Mouse (Mus musculus): ENCODE data around the gene Bdnf. TPM values are rescaled to one million over a fixed set of nuclear protein-coding genes. Genes with fewer than 3 reads are reported as not detected.

Bdnf gene
- polyA plus RNA-seq (2012): 0.01 TPM in 1 of 2 replicates, not detected in the other

GRCm38 (mm10) chr2:109674532-109674931 lies at the start of gene Bdnf:
Gene Bdnf (plus strand): TSS chr2:109674700.
- no peaks in the 10 kb centered on the region for H3K4me1 ChIP-seq (ENCODE audit: control insufficient read depth)
- no peak within 1 kb of the TSS for H3K4me3 ChIP-seq (replicated peaks)
- no peaks in the 10 kb centered on the region for H3K9me3 ChIP-seq (ENCODE audit: control insufficient read depth, low read length)
- TF ChIP-seq TAL1 (IDR thresholded peaks at IDR 0.05; ENCODE audit: low read length) (no peak), GATA1 (IDR thresholded peaks at IDR 0.05; ENCODE audit: low read length) (no peak)
- H3K36me3 ChIP-seq (ENCODE audit: control insufficient read depth): no peaks in the 10 kb centered on the region
- H3K27me3 ChIP-seq (ENCODE audit: control insufficient read depth): peaks cover 56% of the 10 kb centered on the region

GRCm38 (mm10) chr2:109626864-109627263 lies 47.6 kb upstream of the Bdnf start:
- H3K36me3 ChIP-seq (ENCODE audit: control insufficient read depth): no peaks in the 10 kb centered on the region
- TF ChIP-seq GATA1 (IDR thresholded peaks at IDR 0.05; ENCODE audit: low read length) (no peak), TAL1 (IDR thresholded peaks at IDR 0.05; ENCODE audit: low read length) (no peak)
- no peaks in the 10 kb centered on the region for H3K27me3 ChIP-seq (ENCODE audit: control insufficient read depth)
- no peaks in the 10 kb centered on the region for H3K4me1 ChIP-seq (ENCODE audit: control insufficient read depth)
- H3K9me3 ChIP-seq (ENCODE audit: control insufficient read depth, low read length): peaks cover 2% of the 10 kb centered on the region; the same call in 1 of the 2 replicates
- H3K4me3 ChIP-seq (replicated peaks): no peak overlapping the region

GRCm38 (mm10) chr2:109673509-109674455 lies 718 bp upstream of the Bdnf start:
- Histone ChIP-seq H3K9me3 (ENCODE audit: control insufficient read depth, low read length) (no peaks in the 10 kb centered on the region), H3K4me1 (ENCODE audit: control insufficient read depth) (no peaks in the 10 kb centered on the region), H3K27me3 (ENCODE audit: control insufficient read depth) (peaks cover 56% of the 10 kb centered on the region), H3K4me3 (replicated peaks) (no peak overlapping the region), H3K36me3 (ENCODE audit: control insufficient read depth) (no peaks in the 10 kb centered on the region)
- TF ChIP-seq GATA1 (IDR thresholded peaks at IDR 0.05; ENCODE audit: low read length): no peak
- no peak for TF ChIP-seq TAL1 (IDR thresholded peaks at IDR 0.05; ENCODE audit: low read length)

- H3K27me3 ChIP-seq (ENCODE audit: control insufficient read depth): peaks cover 56% of the 10 kb centered on the region
- no peaks in the 10 kb centered on the region for H3K4me1 ChIP-seq (ENCODE audit: control insufficient read depth)
- H3K9me3 ChIP-seq (ENCODE audit: control insufficient read depth, low read length): no peaks in the 10 kb centered on the region
- no peaks in the 10 kb centered on the region for H3K36me3 ChIP-seq (ENCODE audit: control insufficient read depth)
- no peak overlapping the region for H3K4me3 ChIP-seq (replicated peaks)
- TF ChIP-seq GATA1 (IDR thresholded peaks at IDR 0.05; ENCODE audit: low read length) (no peak), TAL1 (IDR thresholded peaks at IDR 0.05; ENCODE audit: low read length) (no peak)
These were observed 551 bp downstream of the Bdnf start for GRCm38 (mm10) chr2:109675051-109675450.

GRCm38 (mm10) chr2:109675973-109676617 lies 1.6 kb downstream of the Bdnf start:
- TF ChIP-seq GATA1 (IDR thresholded peaks at IDR 0.05; ENCODE audit: low read length) (no peak), TAL1 (IDR thresholded peaks at IDR 0.05; ENCODE audit: low read length) (no peak)
- Histone ChIP-seq H3K27me3 (ENCODE audit: control insufficient read depth) (peaks cover 56% of the 10 kb centered on the region), H3K9me3 (ENCODE audit: control insufficient read depth, low read length) (no peaks in the 10 kb centered on the region)

GRCm38 (mm10) chr2:109676618-109676974 lies 2.1 kb downstream of the Bdnf start:
- Histone ChIP-seq H3K27me3 (ENCODE audit: control insufficient read depth) (peaks cover 56% of the 10 kb centered on the region), H3K9me3 (ENCODE audit: control insufficient read depth, low read length) (no peaks in the 10 kb centered on the region), H3K36me3 (ENCODE audit: control insufficient read depth) (no peaks in the 10 kb centered on the region), H3K4me1 (ENCODE audit: control insufficient read depth) (no peaks in the 10 kb centered on the region), H3K4me3 (replicated peaks) (no peak overlapping the region)
- TF ChIP-seq TAL1 (IDR thresholded peaks at IDR 0.05; ENCODE audit: low read length) (no peak), GATA1 (IDR thresholded peaks at IDR 0.05; ENCODE audit: low read length) (no peak)

More at GRCm38 (mm10) chr2:109675973-109676617, 1.6 kb downstream of the Bdnf start:
- Histone ChIP-seq H3K36me3 (ENCODE audit: control insufficient read depth) (no peaks in the 10 kb centered on the region), H3K4me1 (ENCODE audit: control insufficient read depth) (no peaks in the 10 kb centered on the region), H3K4me3 (replicated peaks) (no peak overlapping the region)

GRCm38 (mm10) chr2:109677221-109678089 lies 3.0 kb downstream of the Bdnf start:
- Histone ChIP-seq H3K4me1 (ENCODE audit: control insufficient read depth) (no peaks in the 10 kb centered on the region), H3K36me3 (ENCODE audit: control insufficient read depth) (no peaks in the 10 kb centered on the region), H3K27me3 (ENCODE audit: control insufficient read depth) (peaks cover 56% of the 10 kb centered on the region), H3K9me3 (ENCODE audit: control insufficient read depth, low read length) (no peaks in the 10 kb centered on the region), H3K4me3 (replicated peaks) (no peak overlapping the region)
- TF ChIP-seq GATA1 (IDR thresholded peaks at IDR 0.05; ENCODE audit: low read length) (no peak), TAL1 (IDR thresholded peaks at IDR 0.05; ENCODE audit: low read length) (no peak)

- H3K27me3 ChIP-seq (ENCODE audit: control insufficient read depth): peaks cover 54% of the 10 kb centered on the region
- H3K4me1 ChIP-seq (ENCODE audit: control insufficient read depth): no peaks in the 10 kb centered on the region
- H3K4me3 ChIP-seq (replicated peaks): no peak overlapping the region
- H3K9me3 ChIP-seq (ENCODE audit: control insufficient read depth, low read length): no peaks in the 10 kb centered on the region
- no peaks in the 10 kb centered on the region for H3K36me3 ChIP-seq (ENCODE audit: control insufficient read depth)
- TF ChIP-seq TAL1 (IDR thresholded peaks at IDR 0.05; ENCODE audit: low read length): no peak
- TF ChIP-seq GATA1 (IDR thresholded peaks at IDR 0.05; ENCODE audit: low read length): no peak
These were observed 3.5 kb downstream of the Bdnf start for GRCm38 (mm10) chr2:109678090-109678409.
